Mouse (Mus musculus) lung, embryonic 16.5 days (tissue): Measurements from ENCODE around the gene Akap6. TPM values are rescaled to one million over a fixed set of nuclear protein-coding genes. Genes with fewer than 3 reads are reported as not detected.

Experiments
- ATAC-seq: fragments of 200-750 bp; cut with Nextera tagmentation; 2 replicates; pipeline ENCODE4 v1.8.0; 2017; ENCODE audit warnings: low read depth, mild to moderate bottlenecking, moderate library complexity
- H3K27ac ChIP-seq: fragments of 300-500 bp; sonication (generic); 2 replicates; pipeline ENCODE4 v1.5.1; 2014; ENCODE audit warnings: mild to moderate bottlenecking, control low read depth, low read length
- H3K27me3 ChIP-seq: fragments of 300-500 bp; sonication (generic); 2 replicates; pipeline ENCODE4 v1.6.1; 2014; ENCODE audit warnings: low read depth, low read length, mixed read lengths; ENCODE audit not compliant: control insufficient read depth, insufficient read depth
- H3K36me3 ChIP-seq: fragments of 300-500 bp; sonication (generic); 2 replicates; pipeline ENCODE4 v1.6.1; 2014; ENCODE audit warnings: low read length; ENCODE audit not compliant: control insufficient read depth, insufficient read depth
- H3K4me1 ChIP-seq: fragments of 300-500 bp; sonication (generic); replicated peaks from 2 replicates; pipeline ENCODE4 v1.6.1; 2014; ENCODE audit warnings: low read length, mixed read lengths; ENCODE audit not compliant: control insufficient read depth, insufficient read depth
- H3K4me2 ChIP-seq: fragments of 300-500 bp; sonication (generic); 2 replicates; pipeline ENCODE4 v1.6.1; 2014; ENCODE audit warnings: low read depth, low read length, control low read depth
- H3K4me3 ChIP-seq: fragments of 300-500 bp; sonication (generic); 2 replicates; pipeline ENCODE4 v1.5.1; 2014; ENCODE audit warnings: mild to moderate bottlenecking, low read length, control low read depth
- H3K9ac ChIP-seq: fragments of 300-500 bp; sonication (generic); 2 replicates; pipeline ENCODE4 v1.6.1; 2014; ENCODE audit warnings: low read length, control low read depth
- H3K9me3 ChIP-seq: fragments of 300-500 bp; sonication (generic); 2 replicates; pipeline ENCODE4 v1.6.1; 2016; ENCODE audit warnings: low read length; ENCODE audit not compliant: control insufficient read depth
- WGBS: fragments of 180-500 bp; shearing (Covaris S2); extraction: QIAGEN DNeasy Blood & Tissue Kit; methylation state at CpG from one replicate; pipeline ENCODE4 v1.1.7; 2014; 5-methylcytosine and 5-hydroxymethylcytosine counted together
- polyA plus RNA-seq: library from polyadenylated mRNA; unstranded; fragments of >200 nt; fragmentation: Nextera tagmentation; extraction: Ambion mirVana; gene quantifications from 2 replicates; pipeline ENCODE4 v1.2.1, GENCODE M21; 2015

The Akap6 gene
- polyA plus RNA-seq, 1 experiment from 2014 or later, result 0.64 TPM

- Histone ChIP-seq H3K9me3 (no peaks in the 10 kb centered on the region), H3K9ac (no peak overlapping the region), H3K4me3 (no peak overlapping the region), H3K4me1 (no peaks in the 10 kb centered on the region), H3K36me3 (no peaks in the 10 kb centered on the region), H3K27me3 (peaks cover 5% of the 10 kb centered on the region), H3K27ac (no peak overlapping the region), H3K4me2 (no peak overlapping the region)
- ATAC-seq, result no peak
- 71% methylated on average over 2 of the region's 2 CpGs for WGBS
Measured at GRCm38 (mm10) chr12:53134196-53134595, 435.0 kb downstream of the Akap6 start.

GRCm38 (mm10) chr12:53137331-53137730 lies 438.1 kb downstream of the Akap6 start:
- no peak overlapping the region for H3K4me3 ChIP-seq
- H3K9me3 ChIP-seq, result no peaks in the 10 kb centered on the region
- H3K36me3 ChIP-seq, result no peaks in the 10 kb centered on the region
- no peaks in the 10 kb centered on the region; the same call in 1 of the 2 replicates for H3K27me3 ChIP-seq
- H3K4me2 ChIP-seq, result no peak overlapping the region
- H3K4me1 ChIP-seq, result no peaks in the 10 kb centered on the region
- H3K27ac ChIP-seq, result no peak overlapping the region
- WGBS, result 86% methylated on average over 3 of the region's 3 CpGs
- no peak overlapping the region for H3K9ac ChIP-seq
- ATAC-seq, result no peak

- Histone ChIP-seq H3K9me3 (no peaks in the 10 kb centered on the region), H3K27me3 (no peaks in the 10 kb centered on the region), H3K27ac (no peak overlapping the region), H3K9ac (no peak overlapping the region), H3K4me2 (no peak overlapping the region), H3K4me3 (no peak overlapping the region), H3K4me1 (no peaks in the 10 kb centered on the region), H3K36me3 (no peaks in the 10 kb centered on the region)
- WGBS, result 77% methylated on average over 6 of the region's 6 CpGs
- no peak for ATAC-seq
Measured at GRCm38 (mm10) chr12:53144122-53144695, 445.0 kb downstream of the Akap6 start.

- Histone ChIP-seq H3K4me2 (no peak overlapping the region), H3K27me3 (no peaks in the 10 kb centered on the region), H3K9me3 (no peaks in the 10 kb centered on the region), H3K9ac (no peak overlapping the region), H3K36me3 (no peaks in the 10 kb centered on the region), H3K4me3 (no peak overlapping the region), H3K4me1 (no peaks in the 10 kb centered on the region), H3K27ac (no peak overlapping the region)
- ATAC-seq, result no peak
- 95% methylated on average over 10 of the region's 10 CpGs for WGBS
Measured at GRCm38 (mm10) chr12:53144760-53145159, 445.6 kb downstream of the Akap6 start.

GRCm38 (mm10) chr12:53145516-53145915 lies 446.3 kb downstream of the Akap6 start:
- no peaks in the 10 kb centered on the region for H3K36me3 ChIP-seq
- no peak for ATAC-seq

GRCm38 (mm10) chr12:53146460-53147050 lies 447.4 kb downstream of the Akap6 start:
- Histone ChIP-seq H3K9ac (no peak overlapping the region), H3K4me2 (no peak overlapping the region), H3K4me3 (no peak overlapping the region), H3K4me1 (no peaks in the 10 kb centered on the region), H3K9me3 (no peaks in the 10 kb centered on the region), H3K27me3 (no peaks in the 10 kb centered on the region), H3K36me3 (no peaks in the 10 kb centered on the region), H3K27ac (no peak overlapping the region)
- ATAC-seq, result no peak
- WGBS, result 39% methylated on average over 11 of the region's 11 CpGs

More at GRCm38 (mm10) chr12:53145516-53145915, 446.3 kb downstream of the Akap6 start:
- Histone ChIP-seq H3K4me3 (no peak overlapping the region), H3K27ac (no peak overlapping the region), H3K4me2 (no peak overlapping the region), H3K27me3 (no peaks in the 10 kb centered on the region), H3K9me3 (no peaks in the 10 kb centered on the region), H3K4me1 (no peaks in the 10 kb centered on the region), H3K9ac (no peak overlapping the region)
- WGBS, result 51% methylated on average over 4 of the region's 4 CpGs

GRCm38 (mm10) chr12:53147696-53148095 lies 448.5 kb downstream of the Akap6 start:
- WGBS, result 54% methylated on average over 11 of the region's 11 CpGs
- no peak overlapping the region for H3K4me2 ChIP-seq
- no peaks in the 10 kb centered on the region for H3K9me3 ChIP-seq
- H3K9ac ChIP-seq, result no peak overlapping the region
- H3K27ac ChIP-seq, result no peak overlapping the region
- H3K4me3 ChIP-seq, result no peak overlapping the region
- no peak for ATAC-seq
- H3K4me1 ChIP-seq, result no peaks in the 10 kb centered on the region
- no peaks in the 10 kb centered on the region for H3K27me3 ChIP-seq
- H3K36me3 ChIP-seq, result no peaks in the 10 kb centered on the region

GRCm38 (mm10) chr12:53168189-53169003 lies 469.2 kb downstream of the Akap6 start:
- Histone ChIP-seq H3K27ac (no peak overlapping the region), H3K9me3 (no peaks in the 10 kb centered on the region), H3K4me3 (no peak overlapping the region), H3K36me3 (no peaks in the 10 kb centered on the region), H3K4me2 (no peak overlapping the region), H3K27me3 (no peaks in the 10 kb centered on the region), H3K9ac (no peak overlapping the region), H3K4me1 (no peaks in the 10 kb centered on the region)
- ATAC-seq, result no peak
- WGBS, result 83% methylated on average over 8 of the region's 8 CpGs

GRCm38 (mm10) chr12:53191435-53191834 lies 492.3 kb downstream of the Akap6 start:
- ATAC-seq, result no peak
- 75% methylated on average over 7 of the region's 7 CpGs for WGBS
- Histone ChIP-seq H3K9ac (no peak overlapping the region), H3K4me3 (no peak overlapping the region), H3K36me3 (no peaks in the 10 kb centered on the region), H3K4me1 (no peaks in the 10 kb centered on the region), H3K9me3 (no peaks in the 10 kb centered on the region), H3K4me2 (no peak overlapping the region), H3K27me3 (no peaks in the 10 kb centered on the region), H3K27ac (no peak overlapping the region)
